Mouse (Mus musculus): ENCODE results near the gene Nfkb1.

Nfkb1 gene

DNA sequence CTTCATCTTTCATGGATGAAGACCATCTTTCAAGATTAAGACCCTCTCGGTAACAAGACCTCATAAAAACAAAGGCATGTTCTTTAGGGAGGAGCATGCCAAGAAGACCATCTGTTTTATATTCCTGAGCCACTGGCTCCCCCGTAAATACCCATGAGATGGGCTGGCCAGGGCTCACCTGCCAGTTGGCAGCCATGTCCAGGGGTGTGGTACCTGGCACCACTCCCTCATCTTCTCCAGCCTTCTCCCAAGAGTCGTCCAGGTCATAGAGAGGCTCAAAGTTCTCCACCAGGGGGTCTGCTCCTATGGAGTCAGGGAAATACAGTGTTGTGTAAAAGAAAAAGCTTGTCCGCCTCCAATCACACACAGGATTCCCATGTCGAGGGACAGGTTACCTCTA lies 100.0 kb downstream of the Nfkb1 start:
- DNase-seq (ENCODE audit: extremely low spot score, low read depth, low spot score) = no peak

- DNase-seq (ENCODE audit: extremely low spot score, low read depth, low spot score) = no peak
These were observed 100.9 kb downstream of the Nfkb1 start for GRCm38 (mm10) chr3:135590471-135590870.

- no peak for DNase-seq (ENCODE audit: extremely low spot score, low read depth, low spot score)
These were observed 104.9 kb downstream of the Nfkb1 start for GRCm38 (mm10) chr3:135586471-135586880.

DNA sequence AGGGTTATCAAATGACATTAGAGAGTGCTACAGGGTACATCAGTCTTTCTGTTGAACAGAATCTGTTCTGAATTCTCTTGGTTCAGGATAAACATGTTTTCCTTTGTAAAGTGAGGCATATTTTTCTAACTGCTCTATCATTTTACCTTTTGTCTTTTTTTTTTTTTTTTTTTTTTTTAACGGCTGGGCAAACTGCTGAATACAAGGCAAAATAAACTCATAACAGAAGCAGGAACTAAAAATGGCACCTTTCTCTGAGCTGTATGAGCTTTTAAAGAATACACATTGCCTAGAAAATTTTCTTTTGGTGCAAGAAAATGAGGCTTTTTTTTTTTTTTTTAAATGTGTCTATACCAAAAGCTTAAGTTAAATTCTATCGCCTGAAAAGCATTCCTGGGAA lies 105.3 kb downstream of the Nfkb1 start:
- no peak for DNase-seq (ENCODE audit: extremely low spot score, low read depth, low spot score)

GRCm38 (mm10) chr3:135585482-135585881 lies 105.9 kb downstream of the Nfkb1 start:
- DNase-seq (ENCODE audit: extremely low spot score, low read depth, low spot score) = no peak

GRCm38 (mm10) chr3:135582246-135582645 lies 109.1 kb downstream of the Nfkb1 start:
- DNase-seq (ENCODE audit: extremely low spot score, low read depth, low spot score) = no peak

- DNase-seq (ENCODE audit: extremely low spot score, low read depth, low spot score) = no peak
These were observed 109.7 kb downstream of the Nfkb1 start for GRCm38 (mm10) chr3:135581606-135582117.

GRCm38 (mm10) chr3:135580439-135581275 lies 110.7 kb downstream of the Nfkb1 start:
- no peak for DNase-seq (ENCODE audit: extremely low spot score, low read depth, low spot score)

- no peak for DNase-seq (ENCODE audit: extremely low spot score, low read depth, low spot score)
These were observed 112.2 kb downstream of the Nfkb1 start for GRCm38 (mm10) chr3:135579179-135579578.

DNA sequence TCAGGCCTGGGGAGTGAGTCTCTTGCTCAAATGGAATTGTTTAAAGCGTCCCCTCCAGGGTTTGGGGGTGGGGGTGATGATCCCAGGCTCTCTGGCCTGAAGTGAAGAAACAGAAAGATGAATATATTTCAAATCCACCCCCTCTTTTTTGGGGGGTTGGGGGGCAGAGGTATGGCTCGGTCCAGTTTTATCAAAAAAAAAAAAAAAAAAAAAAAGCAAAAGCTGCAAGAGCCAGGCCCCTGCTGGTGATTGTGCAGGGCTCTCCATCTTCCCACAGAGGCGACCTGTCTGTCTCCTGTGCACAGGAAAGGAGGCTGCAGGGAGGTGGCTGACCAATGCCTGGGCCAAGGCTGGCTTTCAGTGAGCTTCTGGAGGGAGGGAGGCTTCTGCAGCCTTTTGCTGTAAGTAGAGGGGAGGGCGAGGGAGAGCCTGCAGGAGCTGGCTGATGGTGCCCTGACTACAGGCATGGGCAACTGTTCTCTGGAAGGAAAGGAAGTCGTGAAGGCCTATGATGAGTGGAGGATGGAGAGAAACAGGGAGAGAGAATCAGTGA lies 112.7 kb downstream of the Nfkb1 start:
- no peak for DNase-seq (ENCODE audit: extremely low spot score, low read depth, low spot score)

- no peak for DNase-seq (ENCODE audit: extremely low spot score, low read depth, low spot score)
These were observed 116.2 kb downstream of the Nfkb1 start for GRCm38 (mm10) chr3:135575126-135575525.

- DNase-seq (ENCODE audit: extremely low spot score, low read depth, low spot score) = no peak
These were observed 118.3 kb downstream of the Nfkb1 start for GRCm38 (mm10) chr3:135573051-135573450.

- no peak for DNase-seq (ENCODE audit: extremely low spot score, low read depth, low spot score)
These were observed 119.8 kb downstream of the Nfkb1 start for GRCm38 (mm10) chr3:135571540-135571939.

- DNase-seq (ENCODE audit: extremely low spot score, low read depth, low spot score) = no peak
These were observed 122.7 kb downstream of the Nfkb1 start for GRCm38 (mm10) chr3:135568633-135569032.

- no peak for DNase-seq (ENCODE audit: extremely low spot score, low read depth, low spot score)
These were observed 123.5 kb downstream of the Nfkb1 start for GRCm38 (mm10) chr3:135567888-135568287.

DNA sequence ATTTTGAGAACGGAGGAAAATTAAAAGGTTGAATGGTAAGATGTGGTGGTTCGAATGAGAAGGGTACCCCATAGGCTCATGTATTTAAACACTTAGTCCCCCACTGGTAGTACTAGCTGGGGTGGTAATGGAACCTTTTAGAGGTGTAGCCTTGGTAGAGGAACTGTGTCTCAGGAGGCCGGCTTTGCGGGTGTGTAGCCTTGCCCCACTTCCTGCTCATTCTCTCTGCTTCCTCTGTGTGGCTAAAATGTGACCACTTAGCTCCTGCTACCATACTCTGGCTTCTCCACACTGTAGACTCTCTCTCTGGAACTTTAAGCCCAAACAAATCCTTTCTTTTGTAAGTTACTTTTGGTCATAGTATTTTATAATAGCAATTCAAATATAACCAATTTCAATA lies 126.0 kb downstream of the Nfkb1 start:
- DNase-seq (ENCODE audit: extremely low spot score, low read depth, low spot score) = no peak

DNA sequence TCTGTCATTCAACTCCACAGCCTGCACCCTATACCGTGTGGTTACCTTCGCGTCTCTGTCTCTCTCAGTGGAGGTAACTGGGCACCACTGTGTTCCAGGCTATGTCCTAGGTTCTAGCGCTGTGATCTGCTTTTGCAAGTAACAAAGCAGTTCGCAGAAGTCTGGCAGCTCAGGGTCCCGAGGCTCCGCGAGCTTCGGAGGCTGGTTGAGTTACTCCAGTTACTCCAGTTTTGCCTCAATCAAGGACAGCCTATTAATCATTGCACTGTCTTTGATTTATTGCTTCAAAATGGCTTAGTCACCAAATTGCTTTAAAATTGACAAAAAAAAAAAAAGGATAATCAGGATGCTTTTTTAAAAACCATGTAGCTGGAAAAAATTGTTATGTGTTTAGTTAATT lies 126.6 kb downstream of the Nfkb1 start:
- DNase-seq (ENCODE audit: extremely low spot score, low read depth, low spot score) = no peak

- DNase-seq (ENCODE audit: extremely low spot score, low read depth, low spot score) = no peak
These were observed 128.1 kb downstream of the Nfkb1 start for GRCm38 (mm10) chr3:135563163-135563689.

- DNase-seq (ENCODE audit: extremely low spot score, low read depth, low spot score) = no peak
These were observed 129.3 kb downstream of the Nfkb1 start for GRCm38 (mm10) chr3:135562036-135562435.

DNA sequence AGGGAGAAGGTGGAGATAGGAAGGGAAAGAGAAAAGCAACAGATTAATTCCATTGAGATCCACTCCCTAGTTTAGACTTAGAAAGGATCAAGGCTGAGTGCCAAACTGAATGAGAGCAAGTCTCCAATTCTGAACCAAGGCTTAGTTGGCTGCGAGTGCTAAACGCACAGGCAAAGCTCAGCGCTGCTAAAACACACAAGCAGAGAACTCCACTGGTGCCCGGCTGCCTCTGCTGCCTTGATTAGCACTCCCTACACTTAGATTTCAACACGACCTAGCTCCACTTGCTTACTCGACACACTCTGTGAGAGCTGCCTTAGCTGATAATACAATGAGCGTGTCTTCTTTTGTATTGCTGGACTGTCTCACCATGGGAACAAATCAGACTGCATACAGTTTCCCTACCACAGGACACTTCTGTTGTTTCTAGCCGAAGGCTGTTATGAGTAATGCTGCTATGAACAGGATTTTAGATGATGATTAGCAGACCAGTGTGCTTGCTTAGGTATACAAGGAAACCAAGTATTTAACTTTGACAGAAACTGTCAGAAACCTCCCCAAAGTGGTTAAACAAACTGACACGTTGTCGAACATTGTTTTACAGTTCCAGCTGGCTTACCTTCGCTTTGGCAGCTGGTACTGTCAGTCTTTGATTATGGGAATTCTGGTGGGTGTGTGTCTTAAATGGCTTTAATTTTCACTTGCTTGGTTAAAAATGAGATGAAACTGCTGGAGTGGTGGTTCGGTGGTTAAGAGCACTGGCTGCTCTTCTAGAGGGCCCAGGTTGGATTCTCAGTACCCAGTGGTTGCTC lies 134.3 kb downstream of the Nfkb1 start:
- DNase-seq (ENCODE audit: extremely low spot score, low read depth, low spot score) = no peak

DNA sequence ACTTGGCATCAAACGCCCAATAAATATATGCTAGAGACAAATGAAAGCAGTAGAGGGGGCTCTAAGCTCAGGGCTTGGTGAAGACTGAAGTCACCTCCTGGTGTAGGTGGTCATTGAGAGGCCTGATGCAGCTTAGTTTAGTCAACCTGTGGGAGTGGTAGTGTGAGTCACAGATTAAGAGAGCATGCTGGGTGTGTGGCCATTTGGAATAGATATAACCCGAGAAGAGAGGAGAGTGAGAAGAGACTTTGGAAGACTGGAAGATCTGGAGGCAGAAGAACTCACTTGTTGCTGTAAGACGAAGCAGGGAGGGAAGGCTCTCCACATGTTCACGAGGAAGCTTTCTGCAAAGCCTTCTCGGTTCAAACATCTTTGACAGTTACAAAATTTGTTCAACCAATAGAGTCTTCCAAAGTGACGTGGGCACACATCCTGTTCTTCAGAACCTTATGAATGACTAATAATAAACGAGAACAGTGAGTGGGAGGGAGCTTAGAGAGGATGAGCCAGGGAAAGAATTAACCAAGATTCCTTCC lies 135.2 kb downstream of the Nfkb1 start:
- DNase-seq (ENCODE audit: extremely low spot score, low read depth, low spot score) = no peak

Data from hindlimb bud, embryonic 11.5 days (tissue).